Mouse (Mus musculus): ENCODE measurements around the gene Olfr539. TPM values are rescaled to one million over a fixed set of nuclear protein-coding genes. Genes with fewer than 3 reads are reported as not detected.

The Olfr539 gene
- total and polyA plus RNA-seq, 3 experiments, result not detected

GRCm38 (mm10) chr7:140721095-140721494 is 61.4 kb downstream of the Olfr539 start:
- TF ChIP-seq MEF2A (IDR thresholded peaks at IDR 0.05; ENCODE audit: extremely low read depth, insufficient replicate concordance, low read depth, low read length, poor library complexity, severe bottlenecking) (no peak), USF1 (IDR thresholded peaks at IDR 0.05; ENCODE audit: low read depth, low read length) (no peak), MAX (IDR thresholded peaks at IDR 0.05; ENCODE audit: low read length) (no peak), POLR2A (IDR thresholded peaks at IDR 0.05; ENCODE audit: control insufficient read depth in 1 of 2, insufficient read depth in 1 of 2, low read depth in 1 of 2, low read length in 2 of 2, poor library complexity in 1 of 2) (no peak), NRF1 (IDR thresholded peaks at IDR 0.05; ENCODE audit: insufficient read depth, low read depth, low read length, poor library complexity, severe bottlenecking) (no peak), E2F4 (IDR thresholded peaks at IDR 0.05; ENCODE audit: borderline replicate concordance, low read depth, low read length) (no peak)
- no peak overlapping the region for H3K27ac ChIP-seq (ENCODE audit: control insufficient read depth, low read depth, low read length)
- no peaks in the 10 kb centered on the region for H3K27me3 ChIP-seq (ENCODE audit: control insufficient read depth in 1 of 2, insufficient read depth in 2 of 2, low read length in 2 of 2)

GRCm38 (mm10) chr7:140725558-140725957 is 65.8 kb downstream of the Olfr539 start:
- no peaks in the 10 kb centered on the region for H3K36me3 ChIP-seq (ENCODE audit: control insufficient read depth in 1 of 2, insufficient read depth in 2 of 2, low read length in 2 of 2)
- TF ChIP-seq TAL1 (IDR thresholded peaks at IDR 0.05; ENCODE audit: low read length) (no peak), MAZ (IDR thresholded peaks at IDR 0.05; ENCODE audit: low read depth, low read length) (no peak), NELFE (IDR thresholded peaks at IDR 0.05; ENCODE audit: low read depth, low read length) (no peak), TCF12 (IDR thresholded peaks at IDR 0.05; ENCODE audit: low read depth, low read length) (no peak)
- no peaks in the 10 kb centered on the region for H3K9me3 ChIP-seq (replicated peaks; ENCODE audit: insufficient read depth, low read length)
- H3K27ac ChIP-seq (ENCODE audit: control insufficient read depth, low read depth, low read length), result no peak overlapping the region
- no peaks in the 10 kb centered on the region for H3K27me3 ChIP-seq (ENCODE audit: control insufficient read depth in 1 of 2, insufficient read depth in 2 of 2, low read length in 2 of 2)
- no peak for DNase-seq (ENCODE audit: low read depth, low spot score)
- no peak overlapping the region for H3K4me3 ChIP-seq (ENCODE audit: control insufficient read depth in 1 of 2, insufficient read depth in 1 of 2, low read depth in 2 of 2, low read length in 2 of 2)
- H3K4me1 ChIP-seq (ENCODE audit: control insufficient read depth in 1 of 2, insufficient read depth in 2 of 2, low read length in 2 of 2), result no peaks in the 10 kb centered on the region
- H3K9ac ChIP-seq (ENCODE audit: control insufficient read depth, low read depth, low read length, poor library complexity, severe bottlenecking), result no peak overlapping the region
- H3K79me2 ChIP-seq (ENCODE audit: control insufficient read depth, insufficient read depth, low read length, poor library complexity), result no peaks in the 10 kb centered on the region

More at GRCm38 (mm10) chr7:140721095-140721494, 61.4 kb downstream of the Olfr539 start:
- H3K9ac ChIP-seq (ENCODE audit: control insufficient read depth, low read depth, low read length, poor library complexity, severe bottlenecking), result no peak overlapping the region
- no peaks in the 10 kb centered on the region for H3K4me1 ChIP-seq (ENCODE audit: control insufficient read depth in 1 of 2, insufficient read depth in 2 of 2, low read length in 2 of 2)
- no peak overlapping the region for H3K4me3 ChIP-seq (ENCODE audit: control insufficient read depth in 1 of 2, insufficient read depth in 1 of 2, low read depth in 2 of 2, low read length in 2 of 2)
- DNase-seq (ENCODE audit: low read depth, low spot score), result no peak
- no peaks in the 10 kb centered on the region for H3K36me3 ChIP-seq (ENCODE audit: control insufficient read depth in 1 of 2, insufficient read depth in 2 of 2, low read length in 2 of 2)
- no peaks in the 10 kb centered on the region for H3K9me3 ChIP-seq (replicated peaks; ENCODE audit: insufficient read depth, low read length)
- no peaks in the 10 kb centered on the region for H3K79me2 ChIP-seq (ENCODE audit: control insufficient read depth, insufficient read depth, low read length, poor library complexity)

Other genes with a start within 250 kb of the Olfr539 start
- not detected in 2 replicates for gene Olfr532, start 238.3 kb upstream of the Olfr539 start, total RNA-seq (2012; rRNA removed)
- not detected for gene Olfr532, start 238.3 kb upstream of the Olfr539 start, polyA plus RNA-seq (2012; ENCODE audit: insufficient read depth in 1 of 2, insufficient read length in 2 of 2, low read depth in 1 of 2, low replicate concordance in 2 of 2, missing spikeins in 1 of 2)
- not detected in 2 replicates for gene Olfr533, start 196.6 kb upstream of the Olfr539 start, total RNA-seq (2012; rRNA removed)
- gene Olfr533, start 196.6 kb upstream of the Olfr539 start, polyA plus RNA-seq (2012; ENCODE audit: insufficient read depth in 1 of 2, insufficient read length in 2 of 2, low read depth in 1 of 2, low replicate concordance in 2 of 2, missing spikeins in 1 of 2), result not detected
- not detected in 2 replicates for gene Olfr535, start 175.7 kb upstream of the Olfr539 start, total RNA-seq (2012; rRNA removed)
- gene Olfr535, start 175.7 kb upstream of the Olfr539 start, polyA plus RNA-seq (2012; ENCODE audit: insufficient read depth in 1 of 2, insufficient read length in 2 of 2, low read depth in 1 of 2, low replicate concordance in 2 of 2, missing spikeins in 1 of 2), result not detected
- not detected in 2 replicates for gene Olfr536, start 152.5 kb upstream of the Olfr539 start, total RNA-seq (2012; rRNA removed)
- not detected for gene Olfr536, start 152.5 kb upstream of the Olfr539 start, polyA plus RNA-seq (2012; ENCODE audit: insufficient read depth in 1 of 2, insufficient read length in 2 of 2, low read depth in 1 of 2, low replicate concordance in 2 of 2, missing spikeins in 1 of 2)
- not detected in 2 replicates for gene Olfr538, start 92.0 kb upstream of the Olfr539 start, total RNA-seq (2012; rRNA removed)
- not detected for gene Olfr538, start 92.0 kb upstream of the Olfr539 start, polyA plus RNA-seq (2012; ENCODE audit: insufficient read depth in 1 of 2, insufficient read length in 2 of 2, low read depth in 1 of 2, low replicate concordance in 2 of 2, missing spikeins in 1 of 2)
- gene Olfr46, start 58.7 kb upstream of the Olfr539 start, total RNA-seq (2012; rRNA removed), result not detected in 2 replicates
- not detected for gene Olfr46, start 58.7 kb upstream of the Olfr539 start, polyA plus RNA-seq (2012; ENCODE audit: insufficient read depth in 1 of 2, insufficient read length in 2 of 2, low read depth in 1 of 2, low replicate concordance in 2 of 2, missing spikeins in 1 of 2)
- not detected in 2 replicates for gene Olfr61, start 31.0 kb upstream of the Olfr539 start, total RNA-seq (2012; rRNA removed)
- not detected for gene Olfr61, start 31.0 kb upstream of the Olfr539 start, polyA plus RNA-seq (2012; ENCODE audit: insufficient read depth in 1 of 2, insufficient read length in 2 of 2, low read depth in 1 of 2, low replicate concordance in 2 of 2, missing spikeins in 1 of 2)
- gene Olfr53, start 13.5 kb upstream of the Olfr539 start, total RNA-seq (2012; rRNA removed), result not detected in 2 replicates
- not detected for gene Olfr53, start 13.5 kb upstream of the Olfr539 start, polyA plus RNA-seq (2012; ENCODE audit: insufficient read depth in 1 of 2, insufficient read length in 2 of 2, low read depth in 1 of 2, low replicate concordance in 2 of 2, missing spikeins in 1 of 2)
- gene Olfr45, start 22.0 kb downstream of the Olfr539 start, total RNA-seq (2012; rRNA removed), result not detected in 2 replicates
- gene Olfr45, start 22.0 kb downstream of the Olfr539 start, polyA plus RNA-seq (2012; ENCODE audit: insufficient read depth in 1 of 2, insufficient read length in 2 of 2, low read depth in 1 of 2, low replicate concordance in 2 of 2, missing spikeins in 1 of 2), result not detected
- not detected in 2 replicates for gene Olfr541, start 37.3 kb downstream of the Olfr539 start, total RNA-seq (2012; rRNA removed)
- not detected for gene Olfr541, start 37.3 kb downstream of the Olfr539 start, polyA plus RNA-seq (2012; ENCODE audit: insufficient read depth in 1 of 2, insufficient read length in 2 of 2, low read depth in 1 of 2, low replicate concordance in 2 of 2, missing spikeins in 1 of 2)
- gene Cyp2e1, start 103.8 kb downstream of the Olfr539 start, total RNA-seq (2012; rRNA removed), result not detected in 2 replicates
- gene Cyp2e1, start 103.8 kb downstream of the Olfr539 start, polyA plus RNA-seq (2012; ENCODE audit: insufficient read depth in 1 of 2, insufficient read length in 2 of 2, low read depth in 1 of 2, low replicate concordance in 2 of 2, missing spikeins in 1 of 2), result not detected
- gene Syce1, start 127.9 kb downstream of the Olfr539 start, total RNA-seq (2012; rRNA removed), result not detected in 2 replicates
- gene Syce1, start 127.9 kb downstream of the Olfr539 start, polyA plus RNA-seq (2012; ENCODE audit: insufficient read depth in 1 of 2, insufficient read length in 2 of 2, low read depth in 1 of 2, low replicate concordance in 2 of 2, missing spikeins in 1 of 2), result not detected
- not detected in 2 replicates for gene Zfp941, start 162.2 kb downstream of the Olfr539 start, total RNA-seq (2012; rRNA removed)
- not detected for gene Zfp941, start 162.2 kb downstream of the Olfr539 start, polyA plus RNA-seq (2012; ENCODE audit: insufficient read depth in 1 of 2, insufficient read length in 2 of 2, low read depth in 1 of 2, low replicate concordance in 2 of 2, missing spikeins in 1 of 2)
- gene Urah, start 175.1 kb downstream of the Olfr539 start, total RNA-seq (2012; rRNA removed), result not detected in 2 replicates
- not detected for gene Urah, start 175.1 kb downstream of the Olfr539 start, polyA plus RNA-seq (2012; ENCODE audit: insufficient read depth in 1 of 2, insufficient read length in 2 of 2, low read depth in 1 of 2, low replicate concordance in 2 of 2, missing spikeins in 1 of 2)
- gene Scgb1c1, start 185.6 kb downstream of the Olfr539 start, total RNA-seq (2012; rRNA removed), result not detected in 2 replicates
- not detected for gene Scgb1c1, start 185.6 kb downstream of the Olfr539 start, polyA plus RNA-seq (2012; ENCODE audit: insufficient read depth in 1 of 2, insufficient read length in 2 of 2, low read depth in 1 of 2, low replicate concordance in 2 of 2, missing spikeins in 1 of 2)
- gene Odf3, start 187.9 kb downstream of the Olfr539 start, total RNA-seq (2012; rRNA removed), result not detected in 2 replicates
- gene Odf3, start 187.9 kb downstream of the Olfr539 start, polyA plus RNA-seq (2012; ENCODE audit: insufficient read depth in 1 of 2, insufficient read length in 2 of 2, low read depth in 1 of 2, low replicate concordance in 2 of 2, missing spikeins in 1 of 2), result not detected
- gene Gm45785, start 196.4 kb downstream of the Olfr539 start, total RNA-seq (2012; rRNA removed), result not detected in 2 replicates
- gene Gm45785, start 196.4 kb downstream of the Olfr539 start, polyA plus RNA-seq (2012; ENCODE audit: insufficient read depth in 1 of 2, insufficient read length in 2 of 2, low read depth in 1 of 2, low replicate concordance in 2 of 2, missing spikeins in 1 of 2), result not detected
- gene Ric8a, start 197.0 kb downstream of the Olfr539 start, total RNA-seq (2012; rRNA removed), result 44.5 and 52.3 TPM in 2 replicates
- gene Ric8a, start 197.0 kb downstream of the Olfr539 start, polyA plus RNA-seq (2012; ENCODE audit: insufficient read depth in 1 of 2, insufficient read length in 2 of 2, low read depth in 1 of 2, low replicate concordance in 2 of 2, missing spikeins in 1 of 2), result 10 to 100 TPM in 1 of 2 experiments, not detected in 1; 63.4 TPM
- gene Bet1l, start 197.6 kb downstream of the Olfr539 start, total RNA-seq (2012; rRNA removed), result 12.1 and 16.0 TPM in 2 replicates
- gene Bet1l, start 197.6 kb downstream of the Olfr539 start, polyA plus RNA-seq (2012; ENCODE audit: insufficient read depth in 1 of 2, insufficient read length in 2 of 2, low read depth in 1 of 2, low replicate concordance in 2 of 2, missing spikeins in 1 of 2), result 10 to 100 TPM in 1 of 2 experiments, not detected in 1; 26.2 TPM
- gene Psmd13, start 222.0 kb downstream of the Olfr539 start, total RNA-seq (2012; rRNA removed), result 165 and 191 TPM in 2 replicates
- gene Psmd13, start 222.0 kb downstream of the Olfr539 start, polyA plus RNA-seq (2012; ENCODE audit: insufficient read depth in 1 of 2, insufficient read length in 2 of 2, low read depth in 1 of 2, low replicate concordance in 2 of 2, missing spikeins in 1 of 2), result 100 to 1,000 TPM in 1 of 2 experiments, not detected in 1; 215 TPM
- 16.0 and 16.1 TPM in 2 replicates for gene Sirt3, start 222.4 kb downstream of the Olfr539 start, total RNA-seq (2012; rRNA removed)
- gene Sirt3, start 222.4 kb downstream of the Olfr539 start, polyA plus RNA-seq (2012; ENCODE audit: insufficient read depth in 1 of 2, insufficient read length in 2 of 2, low read depth in 1 of 2, low replicate concordance in 2 of 2, missing spikeins in 1 of 2), result 10 to 100 TPM in 1 of 2 experiments, not detected in 1; 19.5 TPM
- gene Cox8b, start 240.5 kb downstream of the Olfr539 start, total RNA-seq (2012; rRNA removed), result not detected in 2 replicates
- gene Cox8b, start 240.5 kb downstream of the Olfr539 start, polyA plus RNA-seq (2012; ENCODE audit: insufficient read depth in 1 of 2, insufficient read length in 2 of 2, low read depth in 1 of 2, low replicate concordance in 2 of 2, missing spikeins in 1 of 2), result not detected

Measured in MEL (cell line).